Mouse (Mus musculus) hindbrain, embryonic 12.5 days (tissue): Measurements from ENCODE around the gene Kcnmb2. TPM values are rescaled to one million over a fixed set of nuclear protein-coding genes. Genes with fewer than 3 reads are reported as not detected.

ENCODE experiments used
- ATAC-seq: fragments of 200-750 bp; cut with Nextera tagmentation; 2 replicates; pipeline ENCODE4 v1.8.0; 2017; ENCODE audit warnings: moderate TSS enrichment; ENCODE audit not compliant: low FRiP score
- H3K27ac ChIP-seq: fragments of 300-500 bp; sonication (generic); 2 replicates; pipeline ENCODE4 v1.5.1; 2016; ENCODE audit warnings: mild to moderate bottlenecking
- H3K27me3 ChIP-seq: fragments of 300-500 bp; sonication (generic); 2 replicates; pipeline ENCODE4 v1.6.1; 2016; ENCODE audit warnings: mild to moderate bottlenecking
- H3K36me3 ChIP-seq: fragments of 300-500 bp; sonication (generic); 2 replicates; pipeline ENCODE4 v1.6.1; 2016; ENCODE audit warnings: mild to moderate bottlenecking
- H3K4me1 ChIP-seq: fragments of 300-500 bp; sonication (generic); 2 replicates; pipeline ENCODE4 v1.6.1; 2016
- H3K4me2 ChIP-seq: fragments of 300-500 bp; sonication (generic); replicated peaks from 2 replicates; pipeline ENCODE4 v1.6.1; 2016; ENCODE audit warnings: mild to moderate bottlenecking
- H3K4me3 ChIP-seq: fragments of 300-500 bp; sonication (generic); 2 replicates; pipeline ENCODE4 v1.5.1; 2016; ENCODE audit warnings: mild to moderate bottlenecking
- H3K9ac ChIP-seq: fragments of 300-500 bp; sonication (generic); 2 replicates; pipeline ENCODE4 v1.6.1; 2016; ENCODE audit warnings: mild to moderate bottlenecking, moderate library complexity
- H3K9me3 ChIP-seq: fragments of 300-500 bp; sonication (generic); replicated peaks from 2 replicates; pipeline ENCODE4 v1.6.1; 2016; ENCODE audit warnings: mild to moderate bottlenecking
- WGBS: fragments of 180-500 bp; shearing (Covaris S2); methylation state at CpG from one replicate; pipeline ENCODE4 v1.1.7; 2016; 5-methylcytosine and 5-hydroxymethylcytosine counted together
- polyA plus RNA-seq: library from polyadenylated mRNA; unstranded; fragments of >200 nt; fragmentation: Nextera tagmentation; extraction: Ambion mirVana; gene quantifications from 2 replicates; pipeline ENCODE4 v1.2.1, GENCODE M21; 2016

Kcnmb2 gene
- polyA plus RNA-seq, 1 experiment from 2014 or later = 7.7 TPM

DNA sequence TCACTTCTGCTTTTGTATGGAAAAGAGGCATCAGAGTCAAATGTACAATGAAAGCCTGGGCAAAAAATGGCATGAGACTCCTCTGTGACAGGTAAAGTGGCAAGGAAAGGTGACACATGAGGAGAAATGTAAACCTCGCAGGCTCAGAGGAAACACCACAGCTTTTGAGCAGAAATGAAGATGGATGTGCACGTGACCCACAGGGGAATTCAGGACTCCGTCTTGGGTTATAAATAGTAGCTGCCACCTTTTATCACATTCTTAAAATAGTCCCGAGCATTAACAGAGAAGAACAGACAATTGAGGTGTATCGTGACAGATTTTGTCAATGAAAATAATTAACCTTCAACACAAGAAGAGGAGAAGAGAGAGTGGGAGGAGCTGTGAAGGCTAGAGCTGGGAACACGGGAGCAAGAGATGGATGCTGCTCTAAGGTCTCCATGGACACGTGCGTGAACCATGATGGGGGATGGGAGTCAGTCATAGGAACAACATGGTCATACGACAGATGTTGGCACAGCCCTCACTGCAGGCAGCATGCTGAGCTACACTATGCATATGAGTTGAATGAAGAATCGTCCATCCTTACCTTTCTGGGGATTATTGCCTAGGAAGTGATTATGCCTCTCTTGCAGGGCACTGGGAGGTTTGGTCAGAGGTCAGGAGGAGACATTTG lies 127.2 kb downstream of the Kcnmb2 start:
- ATAC-seq = 0 out of 2 replicates have a peak, but pooled peaks have one; percentile 55
- Histone ChIP-seq H3K27ac (no peak overlapping the region), H3K4me3 (no peak overlapping the region), H3K36me3 (no peaks in the 10 kb centered on the region), H3K27me3 (no peaks in the 10 kb centered on the region), H3K9me3 (no peaks in the 10 kb centered on the region), H3K4me2 (no peak overlapping the region), H3K9ac (no peak overlapping the region), H3K4me1 (no peaks in the 10 kb centered on the region)
- 77% methylated on average over 10 of the region's 10 CpGs for WGBS

- Histone ChIP-seq H3K9me3 (no peaks in the 10 kb centered on the region), H3K4me2 (no peak overlapping the region), H3K27ac (no peak overlapping the region), H3K27me3 (no peaks in the 10 kb centered on the region), H3K4me3 (no peak overlapping the region), H3K4me1 (no peaks in the 10 kb centered on the region), H3K9ac (no peak overlapping the region), H3K36me3 (no peaks in the 10 kb centered on the region)
- WGBS = 52% methylated on average over 9 of the region's 9 CpGs
- ATAC-seq = no peak; the same call in 1 of the 2 replicates
Observed at GRCm38 (mm10) chr3:32032381-32032780, 130.1 kb downstream of the Kcnmb2 start.

GRCm38 (mm10) chr3:32043814-32044213 lies 141.5 kb downstream of the Kcnmb2 start:
- no peak overlapping the region for H3K9ac ChIP-seq
- H3K4me2 ChIP-seq = no peak overlapping the region
- no peaks in the 10 kb centered on the region for H3K4me1 ChIP-seq
- H3K4me3 ChIP-seq = no peak overlapping the region
- no peak overlapping the region for H3K27ac ChIP-seq
- 55% methylated on average over 3 of the region's 3 CpGs for WGBS
- H3K9me3 ChIP-seq = no peaks in the 10 kb centered on the region
- H3K36me3 ChIP-seq = no peaks in the 10 kb centered on the region
- no peaks in the 10 kb centered on the region for H3K27me3 ChIP-seq
- ATAC-seq = no peak

GRCm38 (mm10) chr3:32048777-32049176 lies 146.5 kb downstream of the Kcnmb2 start:
- H3K27me3 ChIP-seq = no peaks in the 10 kb centered on the region
- no peak overlapping the region for H3K4me3 ChIP-seq
- H3K36me3 ChIP-seq = no peaks in the 10 kb centered on the region
- no peak overlapping the region for H3K9ac ChIP-seq
- no peak overlapping the region for H3K4me2 ChIP-seq
- ATAC-seq = no peak
- WGBS = 78% methylated on average over 3 of the region's 3 CpGs
- H3K27ac ChIP-seq = no peak overlapping the region
- no peaks in the 10 kb centered on the region for H3K4me1 ChIP-seq
- H3K9me3 ChIP-seq = no peaks in the 10 kb centered on the region

DNA sequence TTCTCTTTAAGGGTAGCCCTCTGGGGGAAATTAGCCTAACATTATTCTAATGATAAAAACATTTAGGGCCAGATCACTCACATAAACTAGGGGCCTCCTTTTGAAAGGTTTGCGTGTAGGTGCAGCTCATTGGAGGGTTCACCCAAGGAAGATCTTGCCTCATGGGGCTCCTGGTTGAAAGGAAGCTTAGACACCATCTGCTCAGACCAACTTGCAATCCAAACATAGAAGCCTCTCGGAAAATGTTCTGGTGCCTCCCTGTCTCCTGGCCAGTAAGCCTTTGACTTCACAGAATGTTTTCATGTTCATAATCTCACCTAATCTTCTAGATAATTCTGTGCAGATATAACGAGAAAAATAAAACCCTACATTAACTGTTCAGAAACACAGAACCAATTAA lies 150.3 kb downstream of the Kcnmb2 start:
- Histone ChIP-seq H3K27ac (no peak overlapping the region), H3K9ac (no peak overlapping the region), H3K4me1 (no peaks in the 10 kb centered on the region), H3K4me3 (no peak overlapping the region), H3K36me3 (no peaks in the 10 kb centered on the region), H3K27me3 (no peaks in the 10 kb centered on the region), H3K4me2 (no peak overlapping the region), H3K9me3 (no peaks in the 10 kb centered on the region)
- no peak for ATAC-seq
- WGBS = 71% methylated on average over 3 of the region's 3 CpGs

GRCm38 (mm10) chr3:32053610-32054241 lies 151.4 kb downstream of the Kcnmb2 start:
- Histone ChIP-seq H3K36me3 (no peaks in the 10 kb centered on the region), H3K9ac (no peak overlapping the region), H3K4me3 (no peak overlapping the region), H3K27me3 (no peaks in the 10 kb centered on the region), H3K27ac (no peak overlapping the region), H3K4me1 (no peaks in the 10 kb centered on the region), H3K9me3 (no peaks in the 10 kb centered on the region), H3K4me2 (no peak overlapping the region)
- no peak for ATAC-seq
- WGBS = 95% methylated on average over 10 of the region's 10 CpGs

GRCm38 (mm10) chr3:32059888-32060656 lies 157.8 kb downstream of the Kcnmb2 start:
- Histone ChIP-seq H3K9ac (no peak overlapping the region), H3K4me1 (peaks cover 7% of the 10 kb centered on the region; the same call in 1 of the 2 replicates), H3K9me3 (no peaks in the 10 kb centered on the region), H3K4me3 (no peak overlapping the region), H3K36me3 (no peaks in the 10 kb centered on the region), H3K27ac (no peak overlapping the region), H3K27me3 (no peaks in the 10 kb centered on the region), H3K4me2 (no peak overlapping the region)
- ATAC-seq = no peak
- WGBS = 65% methylated on average over 10 of the region's 10 CpGs

DNA sequence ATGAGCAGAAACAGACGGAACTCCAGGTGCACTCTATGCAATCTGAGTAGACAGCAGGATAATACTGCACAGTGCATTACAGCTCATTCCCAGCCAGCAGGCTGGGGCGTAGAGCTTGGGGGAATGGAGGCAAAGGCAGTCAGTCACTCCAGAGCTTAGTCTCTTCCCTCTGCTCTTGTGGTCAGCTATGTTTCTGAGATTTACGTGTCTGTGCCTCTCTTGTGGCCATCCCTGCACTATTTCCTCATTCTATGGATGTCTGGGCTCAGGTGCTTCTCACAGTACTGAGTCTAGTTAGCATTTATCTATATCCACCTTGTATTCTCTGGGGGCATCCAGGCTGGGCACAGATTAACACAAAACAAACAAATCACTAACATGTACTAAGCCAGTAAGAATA lies 160.4 kb downstream of the Kcnmb2 start:
- 85% methylated on average over 3 of the region's 3 CpGs for WGBS

GRCm38 (mm10) chr3:32063312-32063711 lies 161.0 kb downstream of the Kcnmb2 start:
- no peak overlapping the region for H3K9ac ChIP-seq
- H3K27ac ChIP-seq = no peak overlapping the region
- H3K4me3 ChIP-seq = no peak overlapping the region
- no peaks in the 10 kb centered on the region for H3K27me3 ChIP-seq
- no peaks in the 10 kb centered on the region for H3K36me3 ChIP-seq
- H3K4me1 ChIP-seq = peaks cover 20% of the 10 kb centered on the region
- no peak for ATAC-seq
- WGBS = 89% methylated on average over 3 of the region's 3 CpGs
- H3K4me2 ChIP-seq = no peak overlapping the region
- no peaks in the 10 kb centered on the region for H3K9me3 ChIP-seq

More for the DNA sequence above, 160.4 kb downstream of the Kcnmb2 start:
- no peaks in the 10 kb centered on the region for H3K9me3 ChIP-seq
- H3K27me3 ChIP-seq = no peaks in the 10 kb centered on the region
- H3K36me3 ChIP-seq = no peaks in the 10 kb centered on the region
- H3K9ac ChIP-seq = no peak overlapping the region
- peaks cover 18% of the 10 kb centered on the region for H3K4me1 ChIP-seq
- no peak overlapping the region for H3K27ac ChIP-seq
- H3K4me3 ChIP-seq = no peak overlapping the region
- no peak for ATAC-seq
- H3K4me2 ChIP-seq = no peak overlapping the region

- H3K36me3 ChIP-seq = no peaks in the 10 kb centered on the region
- 27% methylated on average over 9 of the region's 9 CpGs for WGBS
- peaks cover 13% of the 10 kb centered on the region for H3K4me1 ChIP-seq
- no peak overlapping the region for H3K4me3 ChIP-seq
- ATAC-seq = peak; percentile 68
- peak overlapping the region; percentile 64 for H3K27ac ChIP-seq
- no peaks in the 10 kb centered on the region for H3K9me3 ChIP-seq
- no peak overlapping the region for H3K9ac ChIP-seq
- H3K4me2 ChIP-seq = peak overlapping the region; percentile 11
- H3K27me3 ChIP-seq = no peaks in the 10 kb centered on the region
Observed at GRCm38 (mm10) chr3:32067004-32067935, 165.0 kb downstream of the Kcnmb2 start.

DNA sequence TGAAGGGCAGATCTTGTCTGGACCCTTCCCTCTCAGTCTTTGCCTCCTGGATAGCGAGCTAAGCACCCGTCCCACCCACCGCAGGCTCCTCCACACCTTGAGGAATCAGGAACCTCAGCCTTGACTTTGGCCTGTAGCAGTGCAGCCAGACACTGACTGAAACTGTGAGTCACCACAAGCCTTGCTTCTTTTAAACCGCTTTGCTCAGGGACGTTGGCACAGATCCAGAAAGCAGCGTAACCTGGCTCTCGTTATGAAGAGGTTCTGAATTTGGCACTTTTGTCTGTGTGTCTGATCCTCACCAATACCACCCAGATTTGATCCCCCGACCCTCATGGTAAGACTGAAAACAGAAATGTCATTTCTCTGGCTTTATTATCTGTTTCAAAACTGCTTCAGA lies 171.6 kb downstream of the Kcnmb2 start:
- no peaks in the 10 kb centered on the region for H3K4me1 ChIP-seq
- H3K27ac ChIP-seq = no peak overlapping the region
- H3K9ac ChIP-seq = no peak overlapping the region
- WGBS = 77% methylated on average over 8 of the region's 8 CpGs
- H3K9me3 ChIP-seq = no peaks in the 10 kb centered on the region
- H3K36me3 ChIP-seq = no peaks in the 10 kb centered on the region
- no peak overlapping the region for H3K4me2 ChIP-seq
- ATAC-seq = no peak
- H3K4me3 ChIP-seq = no peak overlapping the region
- no peaks in the 10 kb centered on the region for H3K27me3 ChIP-seq

DNA sequence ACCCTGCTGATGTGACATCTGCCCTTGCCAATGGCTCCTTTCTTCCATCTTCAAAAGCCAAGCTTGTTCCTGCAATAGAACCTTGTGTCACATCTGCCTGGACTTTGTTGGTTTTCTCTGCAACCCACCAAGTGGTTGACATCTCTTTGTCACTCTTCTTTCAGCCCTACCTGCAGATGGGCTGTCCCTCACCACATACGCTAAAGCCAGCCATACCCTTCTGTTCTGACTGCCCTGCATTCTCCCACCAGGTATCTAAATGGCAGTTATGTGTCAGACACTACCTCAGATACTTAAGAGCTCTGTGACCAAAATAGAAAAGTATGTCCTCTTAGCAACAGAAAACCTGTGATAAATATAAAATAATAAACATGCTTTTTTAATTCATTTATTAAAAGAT lies 186.5 kb downstream of the Kcnmb2 start:
- ATAC-seq = no peak
- Histone ChIP-seq H3K9me3 (no peaks in the 10 kb centered on the region), H3K27ac (no peak overlapping the region), H3K27me3 (no peaks in the 10 kb centered on the region), H3K4me1 (no peaks in the 10 kb centered on the region), H3K4me3 (no peak overlapping the region), H3K9ac (no peak overlapping the region), H3K4me2 (no peak overlapping the region), H3K36me3 (no peaks in the 10 kb centered on the region)
- WGBS = 82% methylated on average over 1 of the region's 1 CpGs
